Mouse (Mus musculus): ENCODE measurements around the gene Ss18l1.

Gene Ss18l1

GRCm38 (mm10) chr2:180040406-180040805 is 1.9 kb upstream of the Ss18l1 start:
- DNase-seq = no peak

GRCm38 (mm10) chr2:180041577-180042255 is 593 bp upstream of the Ss18l1 start:
- DNase-seq = peak in 1 of 2 experiments; percentile 42

GRCm38 (mm10) chr2:180042858-180043515 is 678 bp downstream of the Ss18l1 start:
- peak; percentile 53 to 66 for DNase-seq

DNA sequence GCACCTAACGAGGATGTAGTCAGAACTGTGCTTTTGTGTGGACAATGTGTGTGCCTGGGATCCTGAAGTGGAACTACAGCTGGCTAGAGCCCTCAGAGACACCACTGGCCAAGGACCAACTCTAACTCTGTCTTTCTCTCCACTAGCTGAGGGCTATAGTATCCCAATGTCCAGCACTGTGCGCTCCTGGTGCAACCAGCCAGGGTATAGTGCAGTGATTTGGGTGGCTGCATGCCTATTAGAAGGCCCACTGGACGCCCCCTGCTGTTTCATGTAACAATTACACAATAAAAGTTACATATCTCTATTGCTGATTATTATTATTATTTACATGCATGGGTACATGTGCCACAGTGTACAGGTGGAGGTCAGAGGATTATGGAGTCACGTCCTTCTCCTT is 3.0 kb downstream of the Ss18l1 start:
- DNase-seq = no peak

DNA sequence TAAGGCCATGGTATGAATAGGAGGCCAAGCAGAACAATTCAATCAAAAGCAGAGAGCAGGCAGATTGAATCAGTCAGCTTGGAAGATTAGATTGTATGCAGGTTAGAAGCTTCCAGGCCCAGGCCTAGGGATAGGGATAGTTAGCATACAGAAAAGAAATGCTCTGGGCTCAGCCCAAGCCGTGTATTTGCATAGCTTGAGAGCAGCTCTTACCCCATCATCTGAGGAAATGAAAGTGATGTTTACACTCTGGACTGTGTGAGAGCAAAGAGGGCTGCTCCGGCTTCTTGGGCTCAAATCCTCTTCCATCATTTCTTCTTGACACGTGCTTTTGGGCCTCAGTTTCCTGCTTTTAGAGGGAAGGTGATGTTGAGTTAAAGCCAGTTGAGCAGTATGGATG is 5.3 kb downstream of the Ss18l1 start:
- DNase-seq = no peak

GRCm38 (mm10) chr2:180047980-180048635 is 5.8 kb downstream of the Ss18l1 start:
- DNase-seq = no peak

DNA sequence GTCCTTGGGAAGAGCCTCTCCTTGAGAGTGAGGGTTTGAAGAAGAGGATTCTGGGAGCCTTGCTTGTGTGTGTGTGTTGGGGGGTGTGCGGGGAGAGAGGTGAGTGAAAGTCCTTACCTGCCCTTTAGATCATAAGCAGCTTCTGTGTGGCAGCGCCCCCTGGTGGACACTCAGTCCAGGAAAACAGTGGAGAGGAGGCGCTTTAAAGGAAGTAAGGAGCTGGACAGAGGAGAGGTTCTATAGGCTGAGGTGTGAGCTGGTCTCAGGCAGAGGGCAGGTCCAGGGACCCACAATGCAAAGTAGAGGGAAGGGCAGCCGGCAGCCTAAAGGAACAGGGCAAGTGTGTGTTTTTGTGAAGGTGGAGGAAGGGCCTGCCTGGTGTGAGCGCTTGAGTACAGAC is 8.7 kb downstream of the Ss18l1 start:
- DNase-seq = peak; percentile 59 to 68

GRCm38 (mm10) chr2:180051986-180052733 is 9.9 kb downstream of the Ss18l1 start:
- DNase-seq = no peak

DNA sequence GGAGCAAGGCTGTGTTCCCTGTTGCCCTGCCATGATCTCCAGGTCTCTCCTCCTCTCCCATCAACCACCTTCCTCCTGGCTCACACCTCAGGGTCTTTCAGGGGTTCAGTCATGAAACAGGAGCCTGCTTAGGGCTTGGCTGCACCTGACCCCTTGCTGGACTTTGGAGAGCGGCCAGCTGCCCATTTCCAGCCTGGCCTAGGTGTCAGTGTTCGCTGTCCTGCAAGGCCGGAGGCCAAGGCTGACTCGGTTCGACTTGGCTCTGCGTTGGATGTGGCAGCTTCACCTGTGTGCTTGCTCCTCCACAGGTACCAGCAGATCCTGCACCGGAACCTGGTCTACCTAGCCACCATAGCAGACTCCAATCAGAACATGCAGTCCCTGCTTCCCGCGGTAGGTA is 10.7 kb downstream of the Ss18l1 start:
- no peak for DNase-seq

GRCm38 (mm10) chr2:180063338-180064131 is 21.2 kb downstream of the Ss18l1 start:
- no peak for DNase-seq

DNA sequence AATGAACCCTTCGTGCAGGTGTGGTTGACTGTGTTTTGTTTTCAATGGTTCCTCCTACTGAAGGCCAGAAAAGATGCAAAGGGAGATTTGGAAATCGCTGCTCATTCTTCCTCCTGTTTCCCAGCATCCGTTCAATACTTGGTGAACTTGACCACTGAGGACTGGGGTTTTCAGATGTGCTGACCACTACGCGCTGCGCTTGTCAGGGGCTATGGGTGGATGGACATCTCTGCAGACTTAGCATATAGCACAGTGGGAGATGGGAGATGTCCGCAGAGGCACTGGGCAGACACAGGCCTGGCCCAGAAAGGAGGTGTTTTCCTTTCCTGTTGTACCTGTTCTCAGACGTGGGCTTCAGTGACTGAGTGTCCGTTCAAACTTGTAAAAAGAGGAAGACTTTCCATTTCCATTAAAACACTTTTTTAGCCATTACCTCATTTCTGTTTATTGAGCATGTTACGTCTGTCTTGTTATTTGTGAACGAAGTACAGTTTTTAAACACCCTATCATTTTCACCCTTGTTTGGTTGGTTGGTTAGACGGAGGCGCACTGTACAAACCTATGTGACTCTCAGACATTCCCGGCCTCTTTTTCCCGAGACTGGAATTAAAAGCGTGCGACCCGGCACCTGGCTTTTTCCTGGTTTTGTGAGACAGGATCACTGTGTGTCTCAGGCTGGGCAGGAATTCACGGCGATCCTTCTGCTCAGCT is 27.6 kb downstream of the Ss18l1 start:
- DNase-seq = no peak

DNA sequence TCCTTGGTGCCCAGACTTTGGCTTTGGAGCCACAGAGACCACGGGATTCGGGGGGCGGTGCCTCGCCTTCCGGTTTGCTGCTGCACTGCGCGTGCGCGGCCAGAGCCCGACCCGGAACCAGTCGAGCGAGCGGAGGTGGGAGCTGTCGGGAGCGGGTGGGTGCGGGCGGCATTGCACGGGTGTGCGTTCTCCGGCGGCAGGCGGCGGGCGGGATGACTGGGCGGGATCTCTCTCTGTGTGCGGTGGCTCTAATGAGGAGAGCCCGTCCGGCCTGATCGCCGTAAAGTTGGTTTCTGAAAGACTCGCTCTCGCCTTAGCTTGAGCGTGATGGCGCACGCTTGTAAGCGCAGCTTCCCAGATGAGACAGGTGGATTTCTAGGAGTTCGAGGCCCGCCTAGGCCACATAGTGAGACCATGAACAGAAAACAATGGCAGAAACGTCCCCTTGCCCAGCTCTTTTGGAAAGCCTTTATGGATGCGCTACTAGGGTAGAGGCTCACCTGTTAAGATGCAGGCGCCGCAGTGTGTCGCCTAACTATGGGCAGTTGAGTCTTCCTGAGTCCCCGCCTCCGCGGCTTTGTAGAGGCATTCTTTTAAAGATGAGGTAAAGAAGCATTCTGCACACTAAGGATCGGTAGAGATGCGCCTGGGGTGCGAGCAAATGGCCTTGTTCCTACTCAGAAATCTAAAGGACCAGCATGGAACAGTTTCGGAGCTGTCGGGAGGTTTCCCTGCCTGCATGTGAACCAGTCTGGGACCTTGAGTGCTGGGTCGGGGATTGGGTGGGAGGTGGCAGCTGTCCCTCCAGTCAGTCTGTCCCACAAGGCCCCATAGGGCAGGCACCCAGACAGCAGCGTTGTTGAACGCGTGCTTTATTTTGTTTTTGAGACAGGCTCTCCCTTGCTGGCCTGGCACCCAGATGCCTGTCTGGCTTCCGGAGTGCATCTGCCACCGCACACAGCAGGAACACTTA is 28.5 kb downstream of the Ss18l1 start, which contains the start of gene Mtg2:
TSS of gene Mtg2 (plus strand) at position 108 of the 973 bp plus-strand sequence.
- DNase-seq = peak; percentile 86 to 90

DNA sequence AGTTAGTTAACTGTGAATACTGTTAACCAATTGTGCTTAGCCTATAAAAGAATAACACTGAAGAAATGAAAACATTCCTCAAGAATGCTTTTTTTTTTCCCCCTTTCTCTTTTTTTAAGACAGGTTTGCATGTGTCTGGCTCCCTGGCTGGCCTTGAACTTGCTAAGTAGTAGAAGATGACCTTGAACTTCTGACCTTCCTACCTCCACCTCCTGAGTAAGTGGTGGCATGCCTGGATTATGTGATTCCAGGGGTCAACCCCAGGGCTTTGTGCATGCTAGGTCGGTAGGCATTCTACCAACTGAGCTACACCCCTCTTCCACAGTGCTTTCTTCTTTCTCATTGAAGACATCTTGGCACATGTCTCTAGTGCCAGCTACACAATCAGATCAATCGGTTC is 29.4 kb downstream of the Ss18l1 start:
- DNase-seq = no peak

DNA sequence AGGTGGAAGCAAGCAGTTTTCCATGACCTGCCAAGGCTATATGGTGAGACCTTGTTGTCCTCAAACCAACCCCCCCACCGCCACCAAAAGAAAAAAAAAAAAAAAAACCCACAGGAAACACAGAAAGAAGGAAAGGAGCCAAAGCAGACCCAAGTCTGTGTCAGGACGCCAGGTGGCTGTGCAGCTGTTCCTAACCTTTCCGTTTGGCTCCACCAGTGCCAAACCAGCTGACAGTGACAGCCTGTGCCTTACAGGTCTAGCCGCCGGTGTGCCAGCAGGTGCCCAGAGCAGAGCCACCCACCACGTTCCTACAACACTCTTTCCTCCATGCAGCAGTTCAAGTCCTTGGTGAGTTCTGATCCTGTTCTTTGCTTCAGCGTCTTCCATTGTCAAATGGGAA is 30.6 kb downstream of the Ss18l1 start:
- DNase-seq = peak; percentile 61 to 75

DNA sequence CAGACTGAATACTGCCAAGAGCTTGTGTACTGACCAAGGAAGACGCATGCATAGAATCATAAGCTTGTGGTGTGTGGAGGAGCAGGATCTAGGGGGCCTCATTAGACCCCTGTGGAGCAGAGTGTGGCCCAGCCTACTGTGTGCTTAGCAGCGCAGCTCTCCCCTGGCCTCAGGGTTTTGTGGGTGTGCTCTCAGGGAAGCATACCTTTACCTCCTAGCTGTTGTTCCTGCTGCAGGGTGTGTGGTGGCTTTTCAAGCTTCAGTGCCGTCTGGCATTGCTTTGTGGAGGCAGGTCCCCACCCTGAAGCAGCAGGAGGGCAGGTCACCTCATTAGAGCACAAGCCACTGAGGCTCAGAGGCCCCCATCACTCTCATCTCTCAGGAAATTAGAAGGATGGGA is 35.3 kb downstream of the Ss18l1 start:
- DNase-seq = no peak

GRCm38 (mm10) chr2:180080680-180081079 is 38.4 kb downstream of the Ss18l1 start:
- no peak for DNase-seq

DNA sequence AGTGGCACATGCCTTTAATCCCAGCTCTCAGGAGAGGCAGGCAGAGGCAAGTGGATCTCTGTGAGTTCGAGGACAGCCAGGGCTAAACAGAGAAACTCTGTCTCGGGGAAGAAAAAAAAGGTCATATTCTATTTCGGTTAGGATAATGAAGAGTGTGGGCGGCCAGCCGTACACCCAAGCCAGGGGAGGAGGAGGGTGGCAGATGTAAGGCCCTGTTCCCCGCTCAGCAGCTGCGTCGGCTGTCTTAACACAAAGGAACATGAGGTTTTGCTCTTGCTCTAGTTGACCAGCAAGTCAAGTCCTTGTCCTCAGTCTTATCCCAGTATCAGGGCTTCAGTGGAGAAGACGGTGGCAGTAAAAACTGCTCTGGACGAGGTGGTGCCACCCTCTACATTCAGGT is 40.8 kb downstream of the Ss18l1 start:
- no peak for DNase-seq

- no peak for DNase-seq
Observed at GRCm38 (mm10) chr2:180084565-180084964, 42.3 kb downstream of the Ss18l1 start.

DNA sequence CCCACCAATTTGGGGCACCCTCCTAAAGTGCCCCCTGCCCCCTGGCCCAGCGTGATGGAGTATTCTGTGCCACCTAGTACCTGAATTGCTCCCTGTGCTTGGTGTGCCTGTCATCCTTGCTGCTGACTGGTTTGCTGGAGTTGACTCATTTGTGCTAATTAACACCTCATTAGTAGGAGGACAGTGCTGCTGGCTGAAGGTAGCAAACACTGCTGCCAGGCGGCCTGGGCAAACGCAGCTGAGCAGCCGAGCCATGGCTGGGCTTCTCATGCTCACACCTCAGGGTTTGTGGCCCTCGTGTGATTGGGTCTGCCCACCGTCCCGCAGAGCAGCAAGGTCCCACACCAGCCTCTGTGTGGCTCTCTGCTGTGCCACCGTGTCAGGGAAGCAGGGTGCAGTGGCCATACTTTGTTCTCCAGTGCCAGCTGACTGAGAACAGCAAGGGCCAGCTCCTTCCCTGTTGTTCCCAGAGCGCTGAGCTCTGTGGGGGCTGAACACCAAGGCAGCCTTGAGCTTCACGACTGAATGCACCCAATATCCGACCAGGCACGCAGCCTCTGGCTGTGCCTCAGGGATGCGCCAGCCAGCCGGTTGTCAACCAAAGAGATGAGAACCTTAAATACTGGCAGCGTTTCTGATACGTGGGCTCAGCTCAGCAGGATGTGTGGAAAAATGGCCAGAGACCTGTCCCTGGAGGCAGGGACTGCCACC is 43.8 kb downstream of the Ss18l1 start:
- no peak for DNase-seq

DNA sequence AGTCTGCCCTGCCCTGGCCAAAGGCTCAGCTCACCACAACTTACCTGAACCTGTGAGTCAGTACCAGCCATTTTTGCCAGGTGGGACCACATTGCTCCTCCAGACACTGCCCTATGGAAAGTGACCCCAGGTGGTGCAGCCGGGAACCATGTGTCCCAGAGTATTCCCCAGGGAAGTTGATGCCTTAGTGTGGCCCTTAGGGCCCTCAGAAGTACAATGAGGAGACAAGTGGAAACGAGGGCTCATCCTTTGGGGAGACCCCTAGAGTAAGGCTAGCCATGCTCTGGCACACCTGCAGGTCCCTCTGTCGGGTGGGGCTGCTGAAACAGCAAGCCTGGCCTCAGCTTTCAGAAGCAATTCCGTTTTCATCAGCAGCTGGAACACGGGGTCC is 44.3 kb downstream of the Ss18l1 start:
- no peak for DNase-seq
